Mouse (Mus musculus): Measurements from ENCODE around the gene Nipsnap3b. TPM values are rescaled to one million over a fixed set of nuclear protein-coding genes. Genes with fewer than 3 reads are reported as not detected.

Nipsnap3b gene
- polyA plus RNA-seq (2015; fragmentation: Nextera tagmentation; extraction: Ambion mirVana): 152 and 167 TPM in 2 replicates

DNA sequence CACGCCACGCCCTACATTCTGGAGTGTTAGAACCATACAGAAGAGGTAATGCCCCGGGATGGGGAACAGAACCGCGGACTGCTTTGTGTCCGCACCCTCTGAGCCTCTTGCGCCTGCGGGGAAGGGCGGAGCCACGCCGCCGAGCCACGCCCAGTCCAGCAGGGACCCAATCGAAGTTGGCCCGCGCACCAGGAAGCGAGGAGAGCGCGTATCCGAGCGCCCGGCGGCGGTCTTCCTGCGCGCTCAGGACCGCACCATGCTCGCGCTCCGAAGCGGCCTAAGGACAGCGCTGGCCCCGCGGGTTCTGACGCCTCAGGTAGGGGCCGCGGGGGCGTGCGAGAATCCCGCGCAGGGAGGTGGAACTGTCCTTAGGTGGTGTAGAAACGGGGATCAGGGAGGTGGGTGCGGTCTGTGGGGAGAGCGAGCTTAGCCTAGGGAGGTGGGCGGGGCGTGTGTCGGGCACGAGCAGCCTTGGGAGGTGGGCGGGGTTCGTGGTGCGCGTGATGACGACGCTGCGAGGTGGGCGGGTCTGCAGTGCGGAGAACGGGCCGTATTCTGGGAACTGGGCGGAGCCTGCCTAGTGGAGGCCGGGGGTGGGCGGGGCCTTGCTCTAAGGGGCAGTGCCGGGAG is at the start of gene Nipsnap3b:
Gene Nipsnap3b, plus strand, starts transcription at position 149 of the 630 bp plus-strand sequence.

DNA sequence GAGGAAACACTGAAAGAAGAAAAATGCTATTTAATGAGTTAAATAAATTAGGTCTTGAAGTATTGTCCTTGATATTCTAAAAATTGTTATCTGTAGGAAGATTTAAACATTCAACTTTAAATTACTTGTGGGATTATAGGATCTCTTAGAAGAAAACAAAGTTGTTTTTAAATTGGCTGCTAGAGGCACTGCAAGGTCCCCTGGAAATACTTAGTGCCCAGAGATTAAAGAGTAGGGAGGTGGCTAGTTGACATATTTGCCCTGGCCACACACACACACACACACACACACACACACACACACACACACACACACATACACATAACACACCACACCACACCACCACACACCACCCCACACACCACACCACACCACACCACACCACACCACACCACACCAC is 47.4 kb upstream of the Nipsnap3b start, which contains the start of gene Olfr270:
Gene Olfr270, plus strand, starts transcription at position 301 of the 400 bp plus-strand sequence.

DNA sequence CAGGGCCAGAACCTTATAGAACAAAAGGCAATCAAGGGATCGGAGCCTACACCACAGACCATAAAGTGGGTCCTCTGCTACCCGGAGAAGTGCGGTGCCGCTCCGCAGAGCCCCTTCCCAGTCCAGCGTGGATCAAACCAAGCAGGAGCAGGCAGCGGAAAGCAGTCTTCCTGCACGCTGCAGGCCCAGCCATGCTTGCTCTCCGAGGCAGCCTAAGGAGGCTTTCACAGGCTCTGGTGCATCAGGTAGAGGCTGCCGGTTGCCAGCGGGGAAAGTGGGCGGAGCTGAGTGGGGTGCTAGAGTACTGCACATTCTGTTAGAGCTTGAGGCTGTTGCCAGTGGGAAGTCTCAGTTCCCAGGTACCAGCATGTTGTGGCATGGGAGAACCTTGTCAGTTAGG is 22.4 kb upstream of the Nipsnap3b start, which contains the start of gene Nipsnap3a:
Gene Nipsnap3a, plus strand, starts transcription at position 25 of the 400 bp plus-strand sequence.

Other genes with a start within 250 kb of the Nipsnap3b start
- gene Olfr275, start 197.3 kb upstream of the Nipsnap3b start, polyA plus RNA-seq (2015; fragmentation: Nextera tagmentation; extraction: Ambion mirVana): not detected in 2 replicates
- not detected in 2 replicates for gene Olfr273, start 152.6 kb upstream of the Nipsnap3b start, polyA plus RNA-seq (2015; fragmentation: Nextera tagmentation; extraction: Ambion mirVana)
- gene Olfr272, start 92.7 kb upstream of the Nipsnap3b start, polyA plus RNA-seq (2015; fragmentation: Nextera tagmentation; extraction: Ambion mirVana): not detected in 2 replicates
- gene Olfr270, start 47.3 kb upstream of the Nipsnap3b start, polyA plus RNA-seq (2015; fragmentation: Nextera tagmentation; extraction: Ambion mirVana): not detected in 2 replicates
- gene Nipsnap3a, start 22.6 kb upstream of the Nipsnap3b start, polyA plus RNA-seq (2015; fragmentation: Nextera tagmentation; extraction: Ambion mirVana): not detected in 2 replicates
- 11.3 and 12.1 TPM in 2 replicates for gene Abca1, start 148.0 kb downstream of the Nipsnap3b start, polyA plus RNA-seq (2015; fragmentation: Nextera tagmentation; extraction: Ambion mirVana)

Measured in neural tube, postnatal 0 days (tissue).